Mouse (Mus musculus) heart, embryonic 14.5 days (tissue): ENCODE data around the gene Epha4. TPM values are rescaled to one million over a fixed set of nuclear protein-coding genes. Genes with fewer than 3 reads are reported as not detected.
A peak's percentile ranks its signal among the peaks of the same experiment; 100 is the strongest.

Source experiments
- ATAC-seq: fragments of 200-750 bp; cut with Nextera tagmentation; 2 replicates; pipeline ENCODE4 v1.8.0; 2017; ENCODE audit warnings: low read depth, moderate TSS enrichment; ENCODE audit not compliant: insufficient number of reproducible peaks, insufficient read depth, low FRiP score
- H3K27ac ChIP-seq, 2 experiments: fragments of 200-500 bp in 1 of 2; fragments of 300-500 bp in 1 of 2; sonication (generic) in 1 of 2; replicated peaks in 1 of 2; 2 replicates each; pipeline ENCODE4 v1.5.1; 2012 to 2014; ENCODE audit warnings: low read depth in 2 of 2, low read length in 2 of 2, control low read depth in 1 of 2, mild to moderate bottlenecking in 1 of 2, mixed read lengths in 1 of 2; ENCODE audit not compliant: control insufficient read depth in 1 of 2, insufficient read depth in 1 of 2
- H3K27me3 ChIP-seq: fragments of 300-500 bp; sonication (generic); 2 replicates; pipeline ENCODE4 v1.6.1; 2014; ENCODE audit warnings: mild to moderate bottlenecking, low read length, control low read depth; ENCODE audit not compliant: control insufficient read depth, insufficient read depth
- H3K36me3 ChIP-seq: fragments of 300-500 bp; sonication (generic); 2 replicates; pipeline ENCODE4 v1.6.1; 2014; ENCODE audit warnings: mild to moderate bottlenecking, control low read depth, low read length, mixed read lengths; ENCODE audit not compliant: control insufficient read depth, insufficient read depth
- H3K4me1 ChIP-seq, 2 experiments: fragments of 200-500 bp in 1 of 2; fragments of 300-500 bp in 1 of 2; sonication (generic) in 1 of 2; 2 replicates each; pipeline ENCODE4 v1.6.1; 2012 to 2014; ENCODE audit warnings: low read length in 2 of 2, control low read depth in 1 of 2, mixed read lengths in 1 of 2; ENCODE audit not compliant: control insufficient read depth in 2 of 2, insufficient read depth in 2 of 2
- H3K4me2 ChIP-seq: fragments of 300-500 bp; sonication (generic); 2 replicates; pipeline ENCODE4 v1.6.1; 2014; ENCODE audit warnings: mild to moderate bottlenecking, low read length
- H3K4me3 ChIP-seq, 2 experiments: fragments of 200-500 bp in 1 of 2; fragments of 300-500 bp in 1 of 2; sonication (generic) in 1 of 2; 2 replicates each; pipeline ENCODE4 v1.5.1; 2012 to 2014; ENCODE audit warnings: low read length in 2 of 2, mild to moderate bottlenecking in 2 of 2, control low read depth in 1 of 2, low read depth in 1 of 2, moderate library complexity in 1 of 2; ENCODE audit not compliant: control insufficient read depth in 1 of 2, insufficient read depth in 1 of 2
- H3K9ac ChIP-seq: fragments of 300-500 bp; sonication (generic); 2 replicates; pipeline ENCODE4 v1.6.1; 2014; ENCODE audit warnings: mild to moderate bottlenecking, low read length
- H3K9me3 ChIP-seq: fragments of 300-500 bp; sonication (generic); 2 replicates; pipeline ENCODE4 v1.6.1; 2016; ENCODE audit warnings: low read length, control low read depth; ENCODE audit not compliant: control insufficient read depth
- WGBS: fragments of 180-500 bp; shearing (Covaris S2); extraction: QIAGEN DNeasy Blood & Tissue Kit; methylation state at CpG from one replicate; pipeline ENCODE4 v1.1.7; 2014; 5-methylcytosine and 5-hydroxymethylcytosine counted together
- polyA plus RNA-seq: library from polyadenylated mRNA; unstranded; fragments of >200 nt; fragmentation: Nextera tagmentation; extraction: Ambion mirVana; gene quantifications from 2 replicates; pipeline ENCODE4 v1.2.1, GENCODE M21; 2014

The Epha4 gene
- polyA plus RNA-seq = 10.0 and 14.1 TPM in 2 replicates

- Histone ChIP-seq H3K27me3 (peaks cover 7% of the 10 kb centered on the region; the same call in 1 of the 2 replicates), H3K9ac (peak within 1 kb of the TSS; percentile 70), H3K36me3 (0 out of 2 replicates have a peak, but pooled peaks cover 2% of the 10 kb centered on the region), H3K4me2 (peak within 1 kb of the TSS; percentile 77), H3K9me3 (no peaks in the 10 kb centered on the region), H3K4me1 (peaks cover 4 to 10% of the 10 kb centered on the region in 2 experiments), H3K27ac (peak within 1 kb of the TSS in 1 of 2 experiments; percentile 55; a peak in 2 of 4 replicates), H3K4me3 (peak within 1 kb of the TSS; percentile 75 to 80)
- ATAC-seq = peak; percentile 92
- under 1% methylated on average over 40 of the region's 40 CpGs for WGBS
Measured at GRCm38 (mm10) chr1:77514963-77515650, at the start of gene Epha4. TSS of gene Epha4 (minus strand) at chr1:77515088.

- Histone ChIP-seq H3K4me2 (no peak overlapping the region), H3K4me3 (no peak overlapping the region), H3K27me3 (no peaks in the 10 kb centered on the region), H3K9me3 (no peaks in the 10 kb centered on the region), H3K4me1 (no peaks in the 10 kb centered on the region), H3K9ac (no peak overlapping the region), H3K36me3 (no peaks in the 10 kb centered on the region), H3K27ac (no peak overlapping the region)
- ATAC-seq = no peak
- 89% methylated on average over 3 of the region's 3 CpGs for WGBS
Measured at GRCm38 (mm10) chr1:77556199-77556598, 41.3 kb upstream of the Epha4 start.

GRCm38 (mm10) chr1:77551927-77552326 lies 37.0 kb upstream of the Epha4 start:
- Histone ChIP-seq H3K4me1 (no peaks in the 10 kb centered on the region), H3K27me3 (no peaks in the 10 kb centered on the region), H3K9me3 (no peaks in the 10 kb centered on the region), H3K9ac (no peak overlapping the region), H3K36me3 (no peaks in the 10 kb centered on the region), H3K4me3 (no peak overlapping the region), H3K4me2 (no peak overlapping the region), H3K27ac (no peak overlapping the region)
- WGBS = 88% methylated on average over 7 of the region's 7 CpGs
- no peak for ATAC-seq

- Histone ChIP-seq H3K36me3 (no peaks in the 10 kb centered on the region), H3K27me3 (no peaks in the 10 kb centered on the region), H3K4me2 (no peak overlapping the region), H3K27ac (no peak overlapping the region), H3K4me3 (no peak overlapping the region), H3K9ac (no peak overlapping the region), H3K9me3 (no peaks in the 10 kb centered on the region), H3K4me1 (no peaks in the 10 kb centered on the region)
- 79% methylated on average over 6 of the region's 6 CpGs for WGBS
- no peak for ATAC-seq
Measured at GRCm38 (mm10) chr1:77545722-77546121, 30.8 kb upstream of the Epha4 start.

- H3K4me1 ChIP-seq = no peaks in the 10 kb centered on the region
- H3K4me2 ChIP-seq = no peak overlapping the region
- H3K9me3 ChIP-seq = no peaks in the 10 kb centered on the region
- no peaks in the 10 kb centered on the region for H3K36me3 ChIP-seq
- 83% methylated on average over 1 of the region's 1 CpGs for WGBS
- ATAC-seq = no peak
- no peaks in the 10 kb centered on the region for H3K27me3 ChIP-seq
- H3K27ac ChIP-seq = no peak overlapping the region
- H3K4me3 ChIP-seq = no peak overlapping the region
- H3K9ac ChIP-seq = no peak overlapping the region
Measured at GRCm38 (mm10) chr1:77545035-77545434, 30.1 kb upstream of the Epha4 start.

GRCm38 (mm10) chr1:77544279-77544678 lies 29.4 kb upstream of the Epha4 start:
- no peak overlapping the region for H3K4me2 ChIP-seq
- H3K4me1 ChIP-seq = no peaks in the 10 kb centered on the region
- no peak overlapping the region for H3K4me3 ChIP-seq
- no peaks in the 10 kb centered on the region for H3K36me3 ChIP-seq
- no peak overlapping the region for H3K27ac ChIP-seq
- WGBS = 37% methylated on average over 3 of the region's 3 CpGs
- ATAC-seq = no peak
- no peak overlapping the region for H3K9ac ChIP-seq
- H3K27me3 ChIP-seq = no peaks in the 10 kb centered on the region
- no peaks in the 10 kb centered on the region for H3K9me3 ChIP-seq

- H3K4me3 ChIP-seq = no peak overlapping the region
- no peak for ATAC-seq
- H3K27me3 ChIP-seq = no peaks in the 10 kb centered on the region
- WGBS = 87% methylated on average over 12 of the region's 12 CpGs
- H3K4me1 ChIP-seq = no peaks in the 10 kb centered on the region
- H3K9ac ChIP-seq = no peak overlapping the region
- no peak overlapping the region for H3K27ac ChIP-seq
- H3K9me3 ChIP-seq = no peaks in the 10 kb centered on the region
- no peaks in the 10 kb centered on the region for H3K36me3 ChIP-seq
- H3K4me2 ChIP-seq = no peak overlapping the region
Measured at GRCm38 (mm10) chr1:77539945-77540344, 25.1 kb upstream of the Epha4 start.

- no peaks in the 10 kb centered on the region for H3K4me1 ChIP-seq
- no peaks in the 10 kb centered on the region for H3K27me3 ChIP-seq
- H3K9ac ChIP-seq = no peak overlapping the region
- no peak overlapping the region for H3K4me2 ChIP-seq
- no peaks in the 10 kb centered on the region for H3K9me3 ChIP-seq
- WGBS = 39% methylated on average over 2 of the region's 2 CpGs
- no peak for ATAC-seq
- H3K36me3 ChIP-seq = no peaks in the 10 kb centered on the region
- no peak overlapping the region for H3K27ac ChIP-seq
- H3K4me3 ChIP-seq = no peak overlapping the region
Measured at GRCm38 (mm10) chr1:77538559-77538958, 23.7 kb upstream of the Epha4 start.
